Mouse (Mus musculus) testis, adult 2 months (tissue): ENCODE results near the gene Lhpp.

ENCODE experiments used
- CTCF ChIP-seq: fragments of 200-500 bp; IDR thresholded peaks from 2 replicates; pipeline ENCODE4 v1.5.1; 2012; ENCODE audit warnings: low read depth, mild to moderate bottlenecking, inconsistent platforms, low read length, moderate library complexity; ENCODE audit not compliant: control insufficient read depth, insufficient read depth, insufficient replicate concordance
- POLR2A ChIP-seq: fragments of 200-500 bp; IDR thresholded peaks from 2 replicates; pipeline ENCODE4 v1.6.1; 2012; ENCODE audit warnings: low read depth, mild to moderate bottlenecking, inconsistent platforms, low read length, moderate library complexity; ENCODE audit not compliant: control insufficient read depth

- TF ChIP-seq POLR2A (no peak), CTCF (no peak)
Measured at GRCm38 (mm10) chr7:132731558-132731957, 121.1 kb downstream of the Lhpp start.
